Mouse (Mus musculus): ENCODE measurements around the gene Ep400. TPM values are rescaled to one million over a fixed set of nuclear protein-coding genes. Genes with fewer than 3 reads are reported as not detected.

The Ep400 gene
- polyA plus RNA-seq, 1 experiment from 2014 or later, result 45.6 TPM

Small RNA genes lying within 50 kb of the gene (microRNA-seq; reads per million reads assigned to microRNA genes)
- gene Mir7026, result 3.7 reads per million, percentile 4 among the genes with 10 or more reads in this experiment

Other genes with a start within 250 kb of the Ep400 start
- not detected in 2 replicates for gene Galnt9, start 226.4 kb downstream of the Ep400 start, polyA plus RNA-seq (2014; fragmentation: Nextera tagmentation; extraction: Ambion mirVana)
- gene Noc4l, start 117.3 kb downstream of the Ep400 start, polyA plus RNA-seq (2014; fragmentation: Nextera tagmentation; extraction: Ambion mirVana), result 68.8 and 72.3 TPM in 2 replicates
- gene Ddx51, start 117.3 kb downstream of the Ep400 start, polyA plus RNA-seq (2014; fragmentation: Nextera tagmentation; extraction: Ambion mirVana), result 36.8 and 45.8 TPM in 2 replicates
- 20.9 and 24.0 TPM in 2 replicates for gene Pus1, start 9.9 kb upstream of the Ep400 start, polyA plus RNA-seq (2014; fragmentation: Nextera tagmentation; extraction: Ambion mirVana)
- 37.8 and 42.2 TPM in 2 replicates for gene Ulk1, start 39.4 kb upstream of the Ep400 start, polyA plus RNA-seq (2014; fragmentation: Nextera tagmentation; extraction: Ambion mirVana)
- gene Hscb, start 69.1 kb upstream of the Ep400 start, polyA plus RNA-seq (2014; fragmentation: Nextera tagmentation; extraction: Ambion mirVana), result 25.8 and 27.8 TPM in 2 replicates
- gene Chek2, start 69.3 kb upstream of the Ep400 start, polyA plus RNA-seq (2014; fragmentation: Nextera tagmentation; extraction: Ambion mirVana), result 29.3 and 30.5 TPM in 2 replicates
- gene Ttc28, start 109.1 kb upstream of the Ep400 start, polyA plus RNA-seq (2014; fragmentation: Nextera tagmentation; extraction: Ambion mirVana), result 12.9 and 17.7 TPM in 2 replicates